Mouse (Mus musculus): ENCODE results near the gene Slc4a2. TPM values are rescaled to one million over a fixed set of nuclear protein-coding genes. Genes with fewer than 3 reads are reported as not detected.
"Not testable (repeated sequence)": the region's sequence is repeated elsewhere in the genome, so short reads cannot be mapped to it uniquely, and the experiment has no call there.

Slc4a2 gene
- total and polyA plus RNA-seq, 3 experiments: 58.4 to 74.0 (median 63.2) TPM

DNA sequence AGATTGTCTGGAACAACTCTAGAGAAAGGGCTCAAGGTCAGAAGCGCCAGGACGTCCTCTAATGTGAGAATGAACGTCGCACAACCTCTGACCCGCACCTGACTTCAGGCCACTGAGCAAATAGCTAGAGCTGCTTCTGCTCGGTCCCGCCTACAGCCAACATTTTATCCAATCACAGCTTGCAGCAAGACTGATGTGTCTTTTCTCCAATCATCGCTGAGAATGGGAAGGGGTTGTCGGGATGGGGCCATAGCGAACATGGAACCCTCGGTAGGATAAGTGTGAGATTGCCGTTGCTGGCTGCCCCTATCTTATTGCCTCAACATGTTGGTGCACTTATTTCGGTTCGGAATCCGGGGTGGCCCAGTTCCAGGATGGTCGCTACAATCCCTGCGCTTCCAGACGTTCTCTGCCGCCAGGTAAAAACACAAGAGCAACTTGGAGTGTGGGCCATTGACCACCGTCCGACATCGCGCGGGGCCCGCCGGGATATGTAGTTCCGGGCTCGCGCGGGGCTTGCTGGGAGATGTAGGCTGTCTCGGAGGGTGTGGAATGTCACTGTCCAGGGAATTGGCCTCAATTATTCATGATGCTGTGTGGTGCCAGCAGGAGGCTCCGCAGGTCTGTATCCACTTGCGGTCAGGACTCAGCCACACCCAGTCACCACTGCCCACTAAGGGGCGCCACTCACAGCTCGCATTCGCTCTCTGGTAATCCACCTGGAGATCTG, 29.3 kb upstream of the Slc4a2 start:
- DNase-seq: peak; percentile 97

- DNase-seq: not testable (repeated sequence)
Observed at GRCm38 (mm10) chr5:24396254-24396653, 27.4 kb upstream of the Slc4a2 start.

DNA sequence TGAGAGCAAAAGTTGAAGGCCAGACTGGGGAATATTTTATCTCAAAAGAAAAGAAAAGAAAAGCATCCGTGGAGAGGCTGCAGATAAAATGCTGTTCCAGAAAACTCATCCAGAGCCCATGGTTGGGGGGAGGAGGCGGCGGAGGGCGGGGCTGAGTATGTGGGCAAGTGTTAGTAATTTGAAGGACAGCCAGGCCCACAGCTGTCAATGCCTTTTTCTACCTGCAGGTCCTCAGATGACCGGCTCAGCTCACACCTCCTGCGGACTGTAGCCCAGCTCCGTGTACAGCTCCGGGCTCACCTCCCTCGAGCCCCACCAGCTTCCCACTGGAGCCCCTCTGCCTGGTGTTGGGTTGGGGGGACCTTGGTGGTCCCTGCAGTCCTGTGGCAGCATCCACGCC, 24.0 kb upstream of the Slc4a2 start:
- no peak for DNase-seq

GRCm38 (mm10) chr5:24400362-24400761, 23.3 kb upstream of the Slc4a2 start:
- no peak for DNase-seq

DNA sequence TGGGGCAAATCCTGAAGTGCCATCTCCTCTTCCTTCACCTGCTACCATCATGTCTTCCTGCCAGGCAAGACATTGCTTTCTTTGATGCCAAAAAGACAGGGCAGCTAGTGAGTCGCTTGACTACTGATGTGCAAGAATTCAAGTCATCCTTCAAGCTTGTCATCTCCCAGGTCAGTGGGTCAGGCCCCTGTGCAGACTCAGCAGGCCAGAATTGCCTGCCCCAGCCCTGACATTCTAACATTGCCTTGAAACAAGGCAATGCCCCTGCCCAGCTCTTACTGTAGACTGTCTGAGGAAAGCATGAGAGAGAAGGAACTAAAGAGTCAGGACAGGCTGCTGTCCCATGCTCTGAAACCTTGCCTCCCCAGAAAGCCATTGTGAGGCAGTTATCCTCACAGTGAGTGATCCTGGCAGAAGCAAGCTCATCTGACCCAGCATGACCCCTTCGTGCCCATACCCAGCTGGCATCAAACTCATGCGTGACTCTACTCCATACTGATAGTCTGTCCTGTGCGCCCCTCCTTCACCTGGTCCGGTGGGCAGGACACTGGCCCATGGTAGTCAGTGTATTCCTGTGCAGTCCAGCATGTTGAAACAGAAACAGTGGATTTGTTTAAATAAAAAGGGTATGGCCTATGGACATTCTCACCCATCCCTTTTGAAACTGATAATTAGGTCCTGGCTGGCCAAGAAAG, 22.6 kb upstream of the Slc4a2 start:
- DNase-seq: peak; percentile 66

GRCm38 (mm10) chr5:24401969-24402368, 21.7 kb upstream of the Slc4a2 start:
- no peak for DNase-seq

GRCm38 (mm10) chr5:24404594-24405360, 18.9 kb upstream of the Slc4a2 start:
- DNase-seq: peak; percentile 63

GRCm38 (mm10) chr5:24405389-24405876, 18.2 kb upstream of the Slc4a2 start:
- no peak for DNase-seq

- peak; percentile 74 for DNase-seq
Observed at GRCm38 (mm10) chr5:24408651-24409050, 15.0 kb upstream of the Slc4a2 start.

- DNase-seq: no peak
Observed at GRCm38 (mm10) chr5:24409466-24409865, 14.2 kb upstream of the Slc4a2 start.

GRCm38 (mm10) chr5:24412063-24412462, 11.6 kb upstream of the Slc4a2 start:
- DNase-seq: no peak

GRCm38 (mm10) chr5:24413042-24413693, 10.5 kb upstream of the Slc4a2 start, which contains the start of gene Asic3:
TSS of gene Asic3 (plus strand) at chr5:24413392.
- DNase-seq: no peak

- no peak for DNase-seq
Observed at GRCm38 (mm10) chr5:24413938-24414337, 9.7 kb upstream of the Slc4a2 start.

DNA sequence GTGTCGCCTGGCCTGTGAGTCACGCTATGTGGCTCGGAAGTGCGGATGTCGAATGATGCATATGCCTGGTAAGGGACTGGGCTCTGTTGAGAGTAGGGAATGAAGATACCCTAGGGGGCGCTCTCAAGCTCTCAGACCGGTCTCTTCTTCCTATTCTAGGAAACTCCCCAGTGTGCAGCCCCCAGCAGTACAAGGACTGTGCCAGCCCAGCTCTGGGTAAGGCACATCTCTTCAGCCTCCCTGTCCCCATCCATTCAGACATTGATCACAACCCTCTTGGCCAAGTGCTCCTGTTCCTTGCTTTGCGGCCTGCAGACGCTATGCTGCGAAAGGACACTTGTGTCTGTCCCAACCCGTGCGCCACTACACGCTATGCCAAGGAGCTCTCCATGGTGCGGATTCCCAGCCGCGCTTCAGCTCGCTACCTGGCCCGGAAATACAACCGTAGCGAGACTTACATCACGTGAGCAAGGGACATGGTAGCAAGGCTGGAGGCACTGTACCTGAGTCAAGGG, 7.4 kb upstream of the Slc4a2 start:
- DNase-seq: peak; percentile 79

DNA sequence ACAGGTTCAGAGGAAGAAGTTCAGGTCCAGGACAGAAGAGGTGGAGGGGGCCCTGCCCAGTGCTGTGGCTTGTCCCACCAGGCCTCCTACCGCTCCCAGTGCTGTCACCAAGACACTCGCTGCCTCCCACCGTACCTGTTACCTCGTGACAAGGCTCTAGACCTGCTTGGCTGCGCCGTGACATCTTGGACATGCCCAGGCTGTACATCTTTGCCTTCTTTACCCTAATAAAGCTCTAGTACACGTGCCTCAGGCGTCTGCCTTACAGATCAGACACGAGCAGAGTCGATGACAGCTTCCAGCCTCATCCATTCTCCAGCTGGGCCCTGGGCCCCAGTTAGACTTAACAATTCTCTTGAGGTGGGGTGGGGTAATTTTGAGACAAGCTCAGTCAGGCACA, 6.0 kb upstream of the Slc4a2 start:
- no peak for DNase-seq

- no peak for DNase-seq
Observed at GRCm38 (mm10) chr5:24420381-24420780, 3.3 kb upstream of the Slc4a2 start.

- no peak for DNase-seq
Observed at GRCm38 (mm10) chr5:24424004-24424781, 556 bp downstream of the Slc4a2 start.

- DNase-seq: peak; percentile 92
Observed at GRCm38 (mm10) chr5:24424861-24425411, 1.3 kb downstream of the Slc4a2 start.

- no peak for DNase-seq
Observed at GRCm38 (mm10) chr5:24425421-24426036, 1.9 kb downstream of the Slc4a2 start.

GRCm38 (mm10) chr5:24426037-24426432, 2.4 kb downstream of the Slc4a2 start:
- DNase-seq: no peak
